Mouse (Mus musculus) embryonic facial prominence, embryonic 13.5 days (tissue): ENCODE measurements around the gene Mrm3. TPM values are rescaled to one million over a fixed set of nuclear protein-coding genes. Genes with fewer than 3 reads are reported as not detected.
"Not testable (repeated sequence)": the region's sequence is repeated elsewhere in the genome, so short reads cannot be mapped to it uniquely, and the experiment has no call there.

Source experiments
- ATAC-seq: fragments of 200-750 bp; cut with Nextera tagmentation; 2 replicates; pipeline ENCODE4 v1.8.0; 2017; ENCODE audit warnings: low read depth; ENCODE audit not compliant: insufficient number of reproducible peaks, insufficient read depth, low FRiP score, low TSS enrichment
- H3K27ac ChIP-seq: fragments of 300-500 bp; sonication (generic); 2 replicates; pipeline ENCODE4 v1.5.1; 2015; ENCODE audit warnings: moderate library complexity, mild to moderate bottlenecking, inconsistent platforms
- H3K27me3 ChIP-seq: fragments of 300-500 bp; sonication (generic); 2 replicates; pipeline ENCODE4 v1.6.1; 2015; ENCODE audit warnings: mild to moderate bottlenecking, inconsistent platforms
- H3K36me3 ChIP-seq: fragments of 300-500 bp; sonication (generic); 2 replicates; pipeline ENCODE4 v1.6.1; 2015; ENCODE audit warnings: mild to moderate bottlenecking, inconsistent platforms
- H3K4me1 ChIP-seq: fragments of 300-500 bp; sonication (generic); 2 replicates; pipeline ENCODE4 v1.6.1; 2015; ENCODE audit warnings: inconsistent platforms
- H3K4me2 ChIP-seq: fragments of 300-500 bp; sonication (generic); 2 replicates; pipeline ENCODE4 v1.6.1; 2015; ENCODE audit warnings: moderate library complexity, mild to moderate bottlenecking, inconsistent platforms
- H3K4me3 ChIP-seq: fragments of 300-500 bp; sonication (generic); 2 replicates; pipeline ENCODE4 v1.5.1; 2015; ENCODE audit warnings: mild to moderate bottlenecking, inconsistent platforms
- H3K9ac ChIP-seq: fragments of 300-500 bp; sonication (generic); 2 replicates; pipeline ENCODE4 v1.6.1; 2015; ENCODE audit warnings: mild to moderate bottlenecking, inconsistent platforms
- H3K9me3 ChIP-seq: fragments of 300-500 bp; sonication (generic); 2 replicates; pipeline ENCODE4 v1.6.1; 2016; ENCODE audit warnings: inconsistent platforms
- WGBS: fragments of 180-500 bp; shearing (Covaris S2); methylation state at CpG from one replicate; pipeline ENCODE4 v1.1.7; 2015; ENCODE audit warnings: mixed read lengths; 5-methylcytosine and 5-hydroxymethylcytosine counted together
- polyA plus RNA-seq: library from polyadenylated mRNA; unstranded; fragments of >200 nt; fragmentation: Nextera tagmentation; extraction: Ambion mirVana; gene quantifications from 2 replicates; pipeline ENCODE4 v1.2.1, GENCODE M21; 2015

Mrm3 gene
- polyA plus RNA-seq: 24.9 and 25.2 TPM in 2 replicates

DNA sequence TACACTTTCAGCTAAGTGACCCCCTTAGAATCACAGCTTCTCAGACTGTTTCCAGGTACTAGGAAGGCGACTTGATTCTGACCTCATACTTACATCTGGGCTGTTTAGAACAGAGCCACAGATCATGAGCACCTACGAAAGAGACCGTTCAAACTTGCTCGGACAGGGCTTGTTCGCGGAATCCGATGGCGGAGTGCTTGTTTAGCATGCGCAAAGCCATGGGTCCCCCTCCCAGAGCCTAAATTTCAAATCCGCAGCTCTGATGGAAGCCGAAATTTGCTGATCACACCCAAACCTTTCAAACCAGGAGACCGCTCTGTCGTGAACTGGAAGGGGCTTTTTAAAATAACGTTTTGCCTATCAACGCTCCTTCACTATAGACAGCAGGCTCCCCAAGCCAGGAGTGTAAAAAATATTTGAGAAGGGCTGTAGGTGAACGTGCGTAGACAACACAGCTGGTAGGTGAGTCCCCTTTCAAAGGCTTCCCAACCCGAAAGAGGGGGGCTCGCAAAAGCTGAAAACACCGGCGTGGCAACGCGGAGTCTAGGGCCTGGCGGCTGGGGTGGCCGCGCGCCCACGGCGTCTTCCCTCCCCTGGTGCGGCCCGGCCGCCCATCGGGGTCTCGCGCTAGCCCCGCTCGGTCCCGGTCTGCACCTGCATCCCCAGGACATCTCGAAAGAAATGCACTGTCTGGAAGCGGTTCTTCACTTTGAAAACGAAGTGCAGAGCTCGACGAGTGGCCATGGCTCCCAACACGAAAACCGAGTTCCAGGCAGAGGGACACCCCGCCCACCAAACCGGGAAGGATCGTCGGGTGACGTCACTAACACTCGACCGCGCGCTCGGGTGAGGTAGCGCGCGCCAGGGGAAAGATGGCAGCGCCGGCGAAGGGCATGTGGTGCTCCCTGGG lies at the start of gene Mrm3, which contains the start of gene Glod4:
Mrm3 (plus strand) TSS at position 815 of the 910 bp plus-strand sequence.
Glod4 (minus strand) TSS at position 825 of the 910 bp plus-strand sequence.
- Histone ChIP-seq H3K4me2 (peak within 1 kb of the TSS; percentile 92), H3K4me3 (peak within 1 kb of the TSS; percentile 91), H3K36me3 (peaks cover 30% of the 10 kb centered on the region), H3K9me3 (no peaks in the 10 kb centered on the region), H3K4me1 (peaks cover 19% of the 10 kb centered on the region), H3K27me3 (no peaks in the 10 kb centered on the region), H3K27ac (peak within 1 kb of the TSS; percentile 88), H3K9ac (peak within 1 kb of the TSS; percentile 87)
- ATAC-seq: peak; percentile 63
- WGBS: under 1% methylated on average over 61 of the region's 61 CpGs

DNA sequence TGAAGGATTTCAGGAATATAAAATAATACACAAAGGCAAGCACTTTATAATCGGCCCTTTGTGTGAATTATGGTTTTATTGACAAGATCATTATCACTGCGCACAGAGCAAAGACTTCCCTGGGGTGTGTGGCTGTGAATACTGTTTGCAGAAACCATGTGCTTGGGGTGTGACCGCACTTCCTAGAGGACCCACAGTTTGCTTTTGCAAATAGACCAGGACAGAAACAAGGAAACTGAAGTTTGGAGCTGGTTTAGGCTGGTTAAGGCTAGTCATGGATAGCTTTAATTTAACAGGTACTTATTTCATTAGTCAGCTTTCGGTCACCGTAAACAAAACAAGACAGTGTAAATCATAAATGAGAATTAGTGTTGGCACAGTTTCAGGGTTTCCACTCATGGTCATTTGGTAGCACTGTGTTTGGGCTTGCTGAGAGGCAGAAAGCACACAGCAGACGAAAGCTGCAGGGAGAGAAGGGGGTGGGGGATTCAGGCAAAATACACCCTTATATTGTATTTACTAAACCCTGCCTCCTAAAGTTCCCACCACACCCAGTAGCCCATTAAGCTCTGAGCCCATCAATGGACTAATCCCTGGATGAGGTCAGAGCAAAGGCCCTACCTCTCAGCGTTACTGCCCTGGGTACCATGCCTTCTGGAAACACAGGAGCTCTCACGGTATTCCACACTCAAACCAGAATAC lies 47.1 kb upstream of the Mrm3 start:
- H3K9me3 ChIP-seq: no peaks in the 10 kb centered on the region
- H3K27me3 ChIP-seq: no peaks in the 10 kb centered on the region; the same call in 1 of the 2 replicates
- peaks cover 2% of the 10 kb centered on the region; the same call in 1 of the 2 replicates for H3K4me1 ChIP-seq
- no peak overlapping the region for H3K4me3 ChIP-seq
- H3K9ac ChIP-seq: no peak overlapping the region
- H3K4me2 ChIP-seq: no peak overlapping the region
- H3K27ac ChIP-seq: no peak overlapping the region
- ATAC-seq: no peak
- no peaks in the 10 kb centered on the region for H3K36me3 ChIP-seq
- 63% methylated on average over 8 of the region's 8 CpGs for WGBS

DNA sequence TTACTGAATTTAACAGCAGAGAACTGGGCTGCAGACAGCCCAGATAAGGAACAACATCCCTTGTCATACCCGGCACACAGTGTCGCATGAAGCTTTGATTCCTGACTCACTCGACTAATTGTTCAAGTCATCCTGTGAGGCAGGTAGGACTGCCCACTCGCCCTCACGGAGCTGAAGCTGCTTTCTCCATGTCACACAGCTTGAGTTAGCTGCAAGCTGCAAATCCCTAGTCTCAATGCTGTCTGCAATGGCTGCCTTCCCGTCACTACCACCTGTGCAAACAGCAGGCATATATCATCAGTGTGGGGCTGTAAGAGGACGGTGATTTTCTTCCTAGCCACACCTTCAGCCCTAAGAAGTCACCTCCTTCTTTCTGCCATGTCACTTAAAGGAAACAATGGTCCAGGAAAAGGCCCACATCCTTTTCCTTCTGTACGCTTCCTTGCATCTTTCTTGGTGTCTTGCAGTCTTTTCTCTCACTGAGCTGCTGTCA lies 46.5 kb upstream of the Mrm3 start:
- H3K4me3 ChIP-seq: no peak overlapping the region
- H3K27ac ChIP-seq: no peak overlapping the region
- peaks cover 6% of the 10 kb centered on the region; the same call in 1 of the 2 replicates for H3K4me1 ChIP-seq
- H3K27me3 ChIP-seq: peaks cover 3% of the 10 kb centered on the region; the same call in 1 of the 2 replicates
- 45% methylated on average over 8 of the region's 8 CpGs for WGBS
- H3K36me3 ChIP-seq: no peaks in the 10 kb centered on the region
- no peak overlapping the region for H3K9ac ChIP-seq
- no peak for ATAC-seq
- H3K4me2 ChIP-seq: no peak overlapping the region
- no peaks in the 10 kb centered on the region for H3K9me3 ChIP-seq

DNA sequence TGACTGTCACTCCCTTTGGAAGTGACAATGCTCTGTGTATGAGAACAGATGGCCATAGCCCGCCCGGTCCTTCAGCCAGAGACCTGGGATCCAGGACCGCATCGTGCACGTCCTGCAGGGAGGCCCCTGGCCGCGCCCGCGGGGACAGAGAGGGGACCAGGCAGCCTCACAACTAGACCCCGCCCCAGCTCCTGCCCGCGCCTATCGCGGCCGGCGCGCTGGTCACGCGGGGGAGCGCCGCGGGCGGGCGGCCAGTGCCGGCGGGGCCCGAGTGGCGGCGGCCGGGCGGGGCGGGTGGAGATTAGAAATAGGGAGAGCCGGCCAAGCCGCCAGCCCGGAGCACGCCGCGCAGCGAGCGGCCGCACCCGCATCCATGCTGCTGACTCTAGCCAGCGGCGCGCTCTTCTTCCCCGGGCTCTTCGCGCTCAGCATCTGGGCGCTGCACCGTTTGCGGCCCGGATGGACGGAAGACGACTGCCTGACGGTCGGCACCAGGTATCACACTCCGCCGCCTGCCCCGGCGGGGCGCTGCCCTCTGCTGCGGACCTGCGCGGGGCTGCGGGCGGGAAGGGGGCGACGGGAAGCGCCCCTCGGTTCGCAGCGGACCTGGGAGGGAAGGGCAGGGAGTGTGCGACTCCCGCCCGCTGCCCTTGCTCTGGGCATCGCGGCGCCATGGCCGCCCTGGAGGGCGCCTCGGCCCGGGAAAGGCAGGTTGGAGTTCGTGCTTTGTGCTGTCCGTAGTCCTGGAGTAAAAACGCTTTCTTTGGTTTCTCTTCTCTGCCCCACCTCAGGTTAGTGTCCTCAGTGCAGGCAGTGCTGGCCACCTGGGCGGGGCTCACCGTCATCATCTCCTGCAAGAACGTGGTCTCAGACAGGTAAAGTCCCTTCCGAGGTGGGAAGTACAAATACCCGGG lies 41.5 kb upstream of the Mrm3 start:
- Histone ChIP-seq H3K4me3 (peak overlapping the region; percentile 79), H3K9ac (peak overlapping the region; percentile 90), H3K4me1 (peaks cover 16% of the 10 kb centered on the region), H3K9me3 (no peaks in the 10 kb centered on the region), H3K27ac (peak overlapping the region; percentile 55; the same call in 1 of the 2 replicates), H3K36me3 (peaks cover 24% of the 10 kb centered on the region; the same call in 1 of the 2 replicates), H3K4me2 (peak overlapping the region; percentile 93), H3K27me3 (peaks cover 3% of the 10 kb centered on the region; the same call in 1 of the 2 replicates)
- ATAC-seq: peak; percentile 90
- WGBS: under 1% methylated on average over 81 of the region's 90 CpGs

DNA sequence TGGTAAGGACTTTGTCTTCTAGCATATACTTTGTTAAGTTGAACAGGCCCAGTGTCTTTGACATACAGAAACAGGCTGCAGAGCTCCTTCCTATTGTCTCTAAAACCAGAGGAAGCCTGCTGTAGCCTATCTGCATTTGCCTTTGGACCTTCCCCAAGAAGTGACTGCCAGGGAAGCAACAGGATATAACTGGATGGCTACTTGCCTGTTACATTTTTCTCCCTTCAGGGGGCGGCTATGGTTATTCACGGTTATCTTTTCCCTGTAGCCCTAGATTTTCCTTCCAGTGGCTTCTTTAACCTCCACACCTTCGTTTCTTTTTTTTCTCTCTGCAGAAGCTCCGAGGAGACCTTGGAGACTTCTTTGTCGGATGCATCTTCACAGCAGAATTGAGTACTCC lies 36.7 kb upstream of the Mrm3 start:
- no peaks in the 10 kb centered on the region for H3K9me3 ChIP-seq
- H3K27ac ChIP-seq: no peak overlapping the region
- H3K27me3 ChIP-seq: 0 out of 2 replicates have a peak, but pooled peaks cover under 1% of the 10 kb centered on the region
- WGBS: 91% methylated on average over 5 of the region's 5 CpGs
- H3K4me2 ChIP-seq: no peak overlapping the region
- H3K36me3 ChIP-seq: peaks cover 69% of the 10 kb centered on the region
- H3K9ac ChIP-seq: no peak overlapping the region
- H3K4me1 ChIP-seq: peaks cover 14% of the 10 kb centered on the region; the same call in 1 of the 2 replicates
- no peak for ATAC-seq
- H3K4me3 ChIP-seq: no peak overlapping the region

DNA sequence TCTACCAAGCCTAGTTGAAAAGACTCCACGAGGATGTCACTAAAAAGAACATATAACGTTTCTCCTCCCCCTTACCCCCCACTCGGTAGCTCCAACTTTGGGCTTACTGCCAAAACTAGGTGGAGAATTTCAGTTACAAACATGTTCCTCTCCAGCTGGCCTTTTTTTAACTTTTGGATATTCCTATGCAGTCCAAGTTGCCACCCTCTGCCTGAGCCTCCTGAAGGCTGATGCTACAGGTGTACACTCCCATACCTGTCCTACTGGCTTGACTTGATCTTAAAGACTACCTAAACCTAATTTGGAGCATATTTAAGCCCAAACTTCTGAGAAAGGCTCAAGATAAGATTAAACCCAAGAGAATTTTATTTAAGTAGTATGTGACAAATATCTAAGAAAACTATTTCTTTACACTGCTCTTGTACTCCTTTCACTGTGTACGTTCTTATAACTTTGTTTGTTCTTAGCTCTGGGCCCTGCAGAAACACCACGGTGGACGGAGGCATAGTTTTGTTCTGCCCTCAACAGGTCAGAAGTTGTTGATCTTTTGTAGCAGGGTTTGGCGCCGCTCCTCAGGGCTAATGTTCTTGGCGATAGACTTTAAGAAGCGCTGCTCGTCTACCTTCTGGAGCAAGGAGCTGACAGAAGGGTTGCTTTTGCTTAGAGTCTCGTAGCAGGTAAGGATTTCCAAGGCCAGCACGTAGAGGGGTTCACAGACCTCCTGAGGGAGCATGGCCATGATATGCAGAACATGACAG lies 33.1 kb upstream of the Mrm3 start:
- ATAC-seq: no peak
- H3K27me3 ChIP-seq: no peaks in the 10 kb centered on the region
- peaks cover 80% of the 10 kb centered on the region for H3K36me3 ChIP-seq
- H3K27ac ChIP-seq: no peak overlapping the region; the same call in 1 of the 2 replicates
- 81% methylated on average over 13 of the region's 13 CpGs for WGBS
- H3K4me1 ChIP-seq: peaks cover 4% of the 10 kb centered on the region; the same call in 1 of the 2 replicates
- H3K4me3 ChIP-seq: no peak overlapping the region
- no peak overlapping the region for H3K9ac ChIP-seq
- no peak overlapping the region for H3K4me2 ChIP-seq
- H3K9me3 ChIP-seq: no peaks in the 10 kb centered on the region

DNA sequence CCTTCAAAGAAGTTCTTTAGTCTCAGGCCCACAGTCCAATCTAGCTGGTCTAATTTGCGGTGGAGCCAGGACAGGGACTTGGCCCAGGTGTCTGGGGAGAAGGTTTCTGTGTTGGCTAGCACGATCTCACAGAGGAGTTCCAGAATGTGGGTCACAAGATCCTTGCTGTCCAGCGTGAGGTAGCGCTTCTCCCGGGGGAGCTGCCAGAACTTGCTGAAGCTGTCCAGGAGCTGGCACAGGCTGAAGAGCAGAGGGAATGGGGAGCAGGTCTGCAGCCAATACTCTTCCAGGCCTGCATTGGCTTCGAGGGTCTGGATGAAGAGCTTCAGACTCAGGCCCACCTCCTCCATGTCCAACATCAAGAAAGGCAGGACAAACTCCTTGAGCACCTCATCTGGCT lies 31.9 kb upstream of the Mrm3 start:
- H3K4me3 ChIP-seq, H3K4me2 ChIP-seq, ATAC-seq, H3K27ac ChIP-seq, H3K27me3 ChIP-seq, H3K9me3 ChIP-seq, H3K9ac ChIP-seq: not testable (repeated sequence)
- peaks cover 68% of the 10 kb centered on the region for H3K36me3 ChIP-seq
- whole genome bisulfite sequencing: 97% methylated on average over 5 of the region's 6 CpGs
- peaks cover 14% of the 10 kb centered on the region for H3K4me1 ChIP-seq

DNA sequence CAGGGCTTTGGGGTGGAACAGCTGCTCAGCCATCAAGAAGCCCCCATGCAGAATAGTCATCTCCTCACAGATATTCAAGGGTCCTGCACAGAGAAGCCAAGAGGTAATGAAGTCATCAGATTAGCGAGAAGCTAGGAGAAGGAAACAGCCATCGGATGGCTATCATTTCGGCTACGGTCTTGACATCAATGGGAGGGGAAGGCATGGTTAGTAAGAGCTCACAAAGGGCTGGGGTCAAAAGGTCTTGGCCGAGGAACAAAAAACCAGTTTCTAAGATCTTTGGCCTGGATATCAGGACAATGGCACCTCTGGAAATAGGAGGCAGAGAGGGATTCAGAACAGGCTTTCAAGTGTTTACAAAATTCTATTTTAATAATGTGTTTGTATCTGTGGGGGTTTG lies 29.7 kb upstream of the Mrm3 start:
- no peaks in the 10 kb centered on the region for H3K9me3 ChIP-seq

DNA sequence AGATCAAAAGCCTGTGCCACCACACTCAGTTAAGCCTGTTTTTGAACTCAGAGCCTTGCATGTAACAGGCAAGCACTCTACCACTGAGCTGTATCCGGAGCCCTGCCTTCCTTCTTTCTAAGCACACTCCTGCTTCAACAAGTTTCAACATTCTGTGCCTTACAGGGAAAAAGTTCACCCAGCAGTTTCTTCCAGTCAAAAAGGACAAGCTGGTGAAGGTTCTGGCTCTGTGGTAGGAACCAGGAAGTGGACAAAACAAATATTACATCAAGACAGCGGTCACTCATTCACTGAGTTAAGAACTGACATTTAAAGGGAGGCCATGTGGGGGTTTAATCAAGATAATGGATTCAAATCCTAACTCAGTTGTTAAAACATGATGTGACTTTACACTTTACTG lies 28.5 kb upstream of the Mrm3 start:
- Histone ChIP-seq H3K27me3 (no peaks in the 10 kb centered on the region), H3K9ac (no peak overlapping the region), H3K27ac (no peak overlapping the region), H3K9me3 (no peaks in the 10 kb centered on the region), H3K4me1 (peaks cover 14% of the 10 kb centered on the region), H3K36me3 (peaks cover 45% of the 10 kb centered on the region), H3K4me2 (no peak overlapping the region), H3K4me3 (no peak overlapping the region)
- 94% methylated on average over 2 of the region's 2 CpGs for WGBS
- ATAC-seq: no peak

More for the DNA sequence above, 29.7 kb upstream of the Mrm3 start:
- no peak overlapping the region for H3K4me2 ChIP-seq
- no peak for ATAC-seq
- H3K27me3 ChIP-seq: no peaks in the 10 kb centered on the region
- H3K4me3 ChIP-seq: no peak overlapping the region
- peaks cover 48% of the 10 kb centered on the region for H3K36me3 ChIP-seq
- H3K27ac ChIP-seq: no peak overlapping the region
- H3K4me1 ChIP-seq: peaks cover 15% of the 10 kb centered on the region
- H3K9ac ChIP-seq: no peak overlapping the region
- WGBS: 81% methylated on average over 5 of the region's 5 CpGs

DNA sequence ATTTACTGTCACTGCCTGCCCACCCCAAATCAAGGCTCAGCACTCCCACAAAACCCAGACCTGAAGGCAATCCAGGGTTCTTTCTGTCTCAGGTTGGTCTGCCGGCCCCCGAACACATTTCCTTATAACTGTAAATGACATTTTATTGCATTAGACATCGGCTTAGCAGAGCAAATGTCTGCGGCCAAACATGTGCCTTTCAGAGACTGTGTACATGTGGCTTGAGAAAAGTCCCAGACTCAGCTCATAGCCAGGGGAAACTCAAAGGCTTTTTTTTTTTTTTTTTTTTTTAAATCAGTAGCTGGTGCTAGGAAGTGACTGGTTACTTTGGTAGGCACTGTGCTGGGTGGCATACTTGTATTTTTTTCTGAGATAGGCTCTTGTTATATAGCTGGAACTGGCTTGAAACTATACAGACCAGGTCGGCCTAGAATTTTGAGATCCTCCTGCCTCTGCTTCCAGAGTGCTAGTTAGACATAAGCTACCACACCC lies 27.4 kb upstream of the Mrm3 start:
- no peak for ATAC-seq
- 87% methylated on average over 5 of the region's 5 CpGs for WGBS
- Histone ChIP-seq H3K9ac (no peak overlapping the region; the same call in 1 of the 2 replicates), H3K9me3 (no peaks in the 10 kb centered on the region), H3K27ac (peak overlapping the region; percentile 97), H3K4me3 (peak overlapping the region; percentile 84), H3K4me2 (peak overlapping the region; percentile 73), H3K27me3 (no peaks in the 10 kb centered on the region), H3K4me1 (peaks cover 11% of the 10 kb centered on the region), H3K36me3 (peaks cover 43% of the 10 kb centered on the region)
